Mouse (Mus musculus) layer of hippocampus, postnatal 36 days (tissue): ENCODE data around the gene Disc1. TPM values are rescaled to one million over a fixed set of nuclear protein-coding genes. Genes with fewer than 3 reads are reported as not detected.

Source experiments
- DNase-seq, 2 experiments: peaks; one replicate each; pipeline ENCODE4 v3.0.0; 2022
- total RNA-seq, 2 experiments: library from RNA; stranded (reverse); gene quantifications; 2 replicates each; pipeline ENCODE4 v1.2.3; 2021

The Disc1 gene
- total RNA-seq, 2 experiments from 2014 or later, result 4.4 to 6.4 TPM

- no peak for DNase-seq
Observed at GRCm38 (mm10) chr8:125223031-125223753, 169.2 kb downstream of the Disc1 start.

- no peak for DNase-seq
Observed at GRCm38 (mm10) chr8:125224271-125224699, 170.3 kb downstream of the Disc1 start.

- no peak for DNase-seq
Observed at GRCm38 (mm10) chr8:125225266-125225665, 171.3 kb downstream of the Disc1 start.

- DNase-seq, result peak in 1 of 2 experiments; percentile 29
Observed at GRCm38 (mm10) chr8:125226989-125227624, 173.1 kb downstream of the Disc1 start.

GRCm38 (mm10) chr8:125230526-125231131 is 176.6 kb downstream of the Disc1 start:
- no peak for DNase-seq

- DNase-seq, result no peak
Observed at GRCm38 (mm10) chr8:125232724-125233123, 178.7 kb downstream of the Disc1 start.

GRCm38 (mm10) chr8:125235898-125236835 is 182.2 kb downstream of the Disc1 start:
- DNase-seq, result no peak

GRCm38 (mm10) chr8:125240763-125241162 is 186.8 kb downstream of the Disc1 start:
- DNase-seq, result no peak

- no peak for DNase-seq
Observed at GRCm38 (mm10) chr8:125242382-125242781, 188.4 kb downstream of the Disc1 start.

GRCm38 (mm10) chr8:125242921-125243320 is 188.9 kb downstream of the Disc1 start:
- DNase-seq, result no peak

- DNase-seq, result no peak
Observed at GRCm38 (mm10) chr8:125246737-125247292, 192.8 kb downstream of the Disc1 start.

- DNase-seq, result no peak
Observed at GRCm38 (mm10) chr8:125247349-125247748, 193.4 kb downstream of the Disc1 start.

GRCm38 (mm10) chr8:125252946-125253345 is 199.0 kb downstream of the Disc1 start:
- no peak for DNase-seq

- DNase-seq, result no peak
Observed at GRCm38 (mm10) chr8:125253505-125254180, 199.6 kb downstream of the Disc1 start.

GRCm38 (mm10) chr8:125254188-125255005 is 200.4 kb downstream of the Disc1 start:
- DNase-seq, result peak; percentile 89 to 91

- peak in 1 of 2 experiments; percentile 40 for DNase-seq
Observed at GRCm38 (mm10) chr8:125255006-125255685, 201.2 kb downstream of the Disc1 start.

- no peak for DNase-seq
Observed at GRCm38 (mm10) chr8:125257660-125258059, 203.7 kb downstream of the Disc1 start.

GRCm38 (mm10) chr8:125258806-125259500 is 205.0 kb downstream of the Disc1 start:
- DNase-seq, result no peak

GRCm38 (mm10) chr8:125268181-125268705 is 214.2 kb downstream of the Disc1 start:
- peak in 1 of 2 experiments; percentile 21 for DNase-seq
